Mouse (Mus musculus) brain, embryonic 14.5 days (tissue): Measurements from ENCODE around the gene Rnf212. TPM values are rescaled to one million over a fixed set of nuclear protein-coding genes. Genes with fewer than 3 reads are reported as not detected.
A peak's percentile ranks its signal among the peaks of the same experiment; 100 is the strongest.

Source experiments
- DNase-seq: peaks from one replicate; pipeline ENCODE4 v3.0.0-alpha.2; 2011; ENCODE audit warnings: low read depth
- CTCF ChIP-seq: fragments of 200-500 bp; IDR thresholded peaks from 2 replicates; pipeline ENCODE4 v1.5.1; 2012; ENCODE audit warnings: inconsistent platforms, mild to moderate bottlenecking, moderate library complexity, borderline replicate concordance; ENCODE audit not compliant: insufficient read depth, insufficient read length; ENCODE audit errors: extremely low read depth
- POLR2A ChIP-seq: fragments of 200-500 bp; IDR thresholded peaks from 2 replicates; pipeline ENCODE4 v1.6.1; 2012; ENCODE audit warnings: mild to moderate bottlenecking, inconsistent platforms, borderline replicate concordance; ENCODE audit not compliant: poor library complexity, insufficient read depth, insufficient read length, severe bottlenecking; ENCODE audit errors: extremely low read depth
- polyA plus RNA-seq: library from polyadenylated mRNA; depleted of rRNA; stranded (reverse); fragments of >200 nt; gene quantifications from 2 replicates; pipeline ENCODE4 v1.2.3, GENCODE M21; 2012

The Rnf212 gene
- polyA plus RNA-seq, 1 experiment: 0.26 TPM

- TF ChIP-seq POLR2A (no peak), CTCF (no peak)
- DNase-seq: no peak
These were observed 32.2 kb downstream of the Rnf212 start for GRCm38 (mm10) chr5:108742596-108742995.

GRCm38 (mm10) chr5:108741844-108742243 lies 32.9 kb downstream of the Rnf212 start:
- DNase-seq: no peak
- TF ChIP-seq CTCF (no peak), POLR2A (no peak)

- no peak for DNase-seq
- no peak for TF ChIP-seq POLR2A
- no peak for TF ChIP-seq CTCF
These were observed 47.4 kb downstream of the Rnf212 start for GRCm38 (mm10) chr5:108727425-108727824.

- TF ChIP-seq CTCF (peak; percentile 89), POLR2A (no peak)
- DNase-seq: peak; percentile 86
These were observed 48.1 kb downstream of the Rnf212 start for GRCm38 (mm10) chr5:108726557-108727248.

GRCm38 (mm10) chr5:108724006-108724405 lies 50.8 kb downstream of the Rnf212 start:
- TF ChIP-seq POLR2A: no peak
- TF ChIP-seq CTCF: no peak
- no peak for DNase-seq

- no peak for DNase-seq
- no peak for TF ChIP-seq POLR2A
- no peak for TF ChIP-seq CTCF
These were observed 55.0 kb downstream of the Rnf212 start for GRCm38 (mm10) chr5:108719761-108720160.

- DNase-seq: peak; percentile 31
- TF ChIP-seq CTCF (no peak), POLR2A (no peak)
These were observed 56.7 kb downstream of the Rnf212 start for GRCm38 (mm10) chr5:108718051-108718450.

GRCm38 (mm10) chr5:108715974-108716373 lies 58.8 kb downstream of the Rnf212 start:
- no peak for DNase-seq
- TF ChIP-seq POLR2A (no peak), CTCF (no peak)

- peak; percentile 54 for DNase-seq
These were observed 60.6 kb downstream of the Rnf212 start for GRCm38 (mm10) chr5:108714149-108714548.

GRCm38 (mm10) chr5:108713691-108714090 lies 61.1 kb downstream of the Rnf212 start:
- TF ChIP-seq CTCF (no peak), POLR2A (no peak)
- DNase-seq: no peak

More at GRCm38 (mm10) chr5:108714149-108714548, 60.6 kb downstream of the Rnf212 start:
- TF ChIP-seq POLR2A: no peak
- no peak for TF ChIP-seq CTCF

- no peak for DNase-seq
- no peak for TF ChIP-seq POLR2A
- TF ChIP-seq CTCF: no peak
These were observed 61.7 kb downstream of the Rnf212 start for GRCm38 (mm10) chr5:108713096-108713495.

GRCm38 (mm10) chr5:108711968-108712367 lies 62.8 kb downstream of the Rnf212 start:
- DNase-seq: no peak
- TF ChIP-seq POLR2A: no peak
- TF ChIP-seq CTCF: no peak
